Mouse (Mus musculus) A20 (cell line): ENCODE measurements around the gene Nudt14.

Experiments
- DNase-seq: peaks from one replicate; pipeline ENCODE4 v3.0.0-alpha.2; 2011; ENCODE audit warnings: low read depth, low spot score

The Nudt14 gene

GRCm38 (mm10) chr12:112912951-112913745 lies 28.8 kb downstream of the Nudt14 start:
- DNase-seq = no peak

DNA sequence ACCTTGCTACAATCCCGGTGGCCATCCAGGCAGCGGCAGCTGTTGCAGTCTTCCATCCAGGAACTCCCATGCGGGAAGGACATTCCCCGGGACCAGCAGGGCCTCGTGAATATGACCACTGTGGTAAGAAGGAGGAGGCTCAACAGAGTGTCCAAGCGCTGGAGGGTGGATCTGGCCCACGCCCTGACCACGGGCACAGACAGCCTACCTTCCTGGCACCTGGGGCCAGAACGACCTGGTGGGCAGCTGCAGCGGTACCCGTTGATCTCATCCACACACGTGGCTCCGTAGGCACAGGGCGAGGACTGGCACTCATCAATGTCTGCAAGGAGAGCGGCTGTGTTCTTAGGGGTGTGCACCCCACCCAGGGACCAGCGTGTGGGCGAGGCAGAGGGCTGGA lies 30.2 kb downstream of the Nudt14 start:
- DNase-seq = no peak

GRCm38 (mm10) chr12:112908991-112909390 lies 32.9 kb downstream of the Nudt14 start:
- DNase-seq = no peak

DNA sequence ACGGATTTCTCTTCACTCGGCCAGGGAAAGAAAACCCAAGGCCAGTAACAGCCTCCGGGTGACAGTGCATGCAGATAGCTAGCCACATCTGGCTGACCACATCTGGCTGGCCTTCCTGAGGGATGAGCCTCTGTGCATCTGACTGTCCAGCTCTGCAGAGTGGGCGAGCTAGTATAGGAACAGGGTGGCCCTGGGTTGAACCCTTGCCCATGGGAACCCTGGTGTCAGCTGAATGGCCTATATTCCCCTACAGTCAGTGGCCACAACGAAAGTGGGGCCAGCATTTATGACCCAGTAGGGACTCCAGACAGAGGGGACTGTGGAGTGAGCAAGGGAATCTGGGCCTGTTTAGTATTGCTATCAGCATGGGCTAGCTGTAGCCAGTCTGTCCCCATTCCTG lies 36.9 kb downstream of the Nudt14 start:
- DNase-seq = no peak

DNA sequence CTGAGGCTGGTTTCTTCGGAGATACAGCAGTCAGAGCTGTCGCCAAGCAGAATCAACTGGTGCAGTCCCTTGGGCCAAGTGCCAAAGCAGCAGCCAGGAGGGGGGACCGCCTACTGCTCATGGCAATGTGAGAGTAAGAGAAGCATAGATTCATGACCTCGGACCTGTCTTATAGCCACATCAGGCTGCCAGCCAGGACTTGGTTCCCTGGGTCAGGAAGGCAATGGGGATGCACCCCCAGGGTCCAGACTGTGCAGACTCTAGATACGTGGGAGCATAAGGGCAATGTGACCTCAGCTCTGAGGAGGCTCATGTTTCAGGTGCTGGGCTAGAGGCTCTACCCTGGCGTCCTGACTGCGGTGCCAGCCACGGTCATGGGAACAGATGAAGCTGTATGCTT lies 38.0 kb downstream of the Nudt14 start:
- no peak for DNase-seq

GRCm38 (mm10) chr12:112900641-112901040 lies 41.3 kb downstream of the Nudt14 start:
- DNase-seq = no peak

DNA sequence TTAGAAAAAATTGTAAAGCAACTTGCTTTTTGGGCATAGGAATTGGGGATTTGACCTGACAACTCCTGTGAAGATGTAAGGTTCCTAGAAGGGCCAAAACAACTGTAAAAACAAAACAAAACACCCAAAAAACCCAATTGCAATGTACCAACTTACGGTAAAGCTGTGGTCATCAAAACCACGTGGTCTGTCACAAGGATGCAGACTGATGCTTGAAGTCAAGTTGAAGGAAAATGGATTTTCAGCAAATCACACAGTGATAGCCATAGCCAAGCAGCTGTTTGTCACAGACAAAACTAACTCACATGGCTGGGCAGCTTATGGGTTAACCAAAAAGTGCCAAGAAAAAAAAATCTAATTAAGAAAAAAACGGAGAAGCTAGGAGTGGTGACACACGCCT lies 43.0 kb downstream of the Nudt14 start:
- DNase-seq = no peak

GRCm38 (mm10) chr12:112898351-112898750 lies 43.6 kb downstream of the Nudt14 start:
- no peak for DNase-seq

DNA sequence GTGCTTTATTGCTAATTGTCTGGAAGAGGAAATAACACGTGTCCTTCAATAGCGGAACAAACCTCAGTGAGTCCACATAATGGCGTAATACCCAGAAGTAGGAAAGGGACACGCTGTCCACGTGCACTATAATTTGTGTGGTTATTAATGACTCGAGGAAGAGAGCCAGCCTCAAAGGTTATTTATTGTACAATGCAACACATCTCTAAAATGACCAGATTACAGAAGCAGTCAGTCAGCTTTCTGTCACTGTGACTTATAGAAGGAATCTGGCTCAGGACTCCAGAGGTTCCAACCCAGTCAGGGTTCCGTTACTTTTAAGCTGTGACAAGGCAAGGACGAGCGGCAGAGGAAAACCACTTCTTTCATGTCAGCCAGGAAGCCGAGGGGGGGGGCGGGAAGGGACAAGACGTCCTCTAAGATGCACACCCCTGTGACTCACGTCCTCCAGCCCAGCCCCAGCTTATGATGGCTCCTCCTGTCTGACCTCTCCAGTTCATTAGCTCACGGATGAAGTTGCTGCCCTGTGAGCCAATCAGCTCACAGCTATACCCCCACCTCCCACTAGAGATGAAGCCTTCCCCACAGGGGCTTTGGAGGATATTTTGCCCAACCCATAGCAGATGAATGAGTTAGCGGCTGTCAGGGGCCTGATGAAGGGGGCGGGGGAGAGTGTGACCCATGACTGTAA lies 44.3 kb downstream of the Nudt14 start:
- no peak for DNase-seq

DNA sequence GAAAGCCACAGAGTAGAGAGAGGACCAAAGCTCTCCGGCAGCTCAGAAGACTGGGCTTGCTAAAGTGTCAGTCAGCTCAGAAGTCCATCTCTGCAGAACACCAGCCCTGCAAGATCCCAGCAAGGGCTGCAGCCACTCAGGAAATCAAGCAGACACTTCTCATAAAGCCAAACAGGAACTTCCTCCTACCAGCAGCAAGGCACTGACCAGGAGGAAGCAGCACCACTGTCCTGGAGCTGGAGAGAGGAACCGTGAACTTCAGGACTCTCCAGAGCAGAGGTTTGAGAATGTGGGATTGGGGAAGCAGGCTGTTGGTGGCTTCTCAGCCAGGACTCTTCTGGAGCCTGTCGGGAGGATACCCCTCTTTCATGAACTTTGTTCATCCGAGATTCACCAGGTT lies 47.0 kb downstream of the Nudt14 start:
- DNase-seq = peak; percentile 26

DNA sequence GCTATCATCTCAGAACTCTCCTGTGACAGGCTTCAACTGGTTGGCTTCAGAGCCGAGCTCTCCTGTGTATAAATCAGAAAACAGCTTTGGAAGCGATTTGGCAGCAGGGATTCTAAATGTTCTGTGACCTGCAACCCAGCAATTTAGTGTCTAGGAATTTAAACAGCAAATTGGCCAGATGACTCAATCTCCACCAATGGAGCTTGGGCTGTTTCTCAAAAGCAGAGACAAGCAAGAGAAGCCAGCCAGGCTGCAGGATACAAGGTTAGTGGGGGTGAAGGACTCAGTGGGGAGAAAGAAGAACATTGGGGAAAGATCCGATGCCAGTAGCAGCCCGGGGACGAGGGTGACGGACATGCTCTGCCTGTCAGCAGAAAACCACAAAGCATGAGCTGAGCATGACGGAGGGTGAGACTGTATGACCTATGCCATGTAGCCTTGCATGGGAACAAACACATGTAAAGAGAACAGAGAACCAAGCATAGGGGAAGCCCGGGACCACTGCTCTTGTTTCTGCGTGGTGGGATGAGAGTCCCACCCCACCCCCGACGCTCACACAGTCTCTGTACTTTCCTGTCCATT lies 47.5 kb downstream of the Nudt14 start:
- peak; percentile 18 for DNase-seq

- DNase-seq = no peak
Measured at GRCm38 (mm10) chr12:112885465-112885864, 56.5 kb downstream of the Nudt14 start.
